Mouse (Mus musculus) myocyte (in vitro differentiated cells): ENCODE data around the gene Cadps.

Experiments used
- MAX ChIP-seq: IDR thresholded peaks from one replicate; pipeline ENCODE4 v1.6.1; 2011; ENCODE audit warnings: low read depth, mild to moderate bottlenecking, control low read depth
- TCF12 ChIP-seq: IDR thresholded peaks from one replicate; pipeline ENCODE4 v1.6.1; 2011; ENCODE audit warnings: mild to moderate bottlenecking, control low read depth; ENCODE audit not compliant: poor library complexity, insufficient read depth, severe bottlenecking

GRCm38 (mm10) chr14:12337421-12337997 is 485.4 kb downstream of the Cadps start:
- TF ChIP-seq TCF12 = no peak
- no peak for TF ChIP-seq MAX
